Mouse (Mus musculus): ENCODE measurements around the gene Scarf1. TPM values are rescaled to one million over a fixed set of nuclear protein-coding genes. Genes with fewer than 3 reads are reported as not detected.
"Not testable (repeated sequence)": the region's sequence is repeated elsewhere in the genome, so short reads cannot be mapped to it uniquely, and the experiment has no call there.

The Scarf1 gene
- polyA plus RNA-seq, 1 experiment from 2014 or later: 4.8 TPM

GRCm38 (mm10) chr11:75551321-75551720 is 38.0 kb downstream of the Scarf1 start:
- H3K4me2 ChIP-seq (replicated peaks; ENCODE audit: low read depth, low read length): no peak overlapping the region
- 85% methylated on average over 5 of the region's 5 CpGs for WGBS
- no peak for ATAC-seq (ENCODE audit: insufficient number of reproducible peaks, insufficient read depth, low FRiP score, low read depth)
- no peak overlapping the region for H3K9ac ChIP-seq (replicated peaks; ENCODE audit: low read depth, low read length)
- peaks cover 39% of the 10 kb centered on the region for H3K4me1 ChIP-seq (ENCODE audit: control insufficient read depth, insufficient read depth, low read length)
- H3K36me3 ChIP-seq (ENCODE audit: control insufficient read depth, insufficient read depth, low read length): no peaks in the 10 kb centered on the region
- no peaks in the 10 kb centered on the region for H3K9me3 ChIP-seq (ENCODE audit: control insufficient read depth, low read depth, low read length)
- no peak overlapping the region; the same call in 1 of the 2 replicates for H3K27ac ChIP-seq (ENCODE audit: low read length)
- no peak overlapping the region for H3K4me3 ChIP-seq (ENCODE audit: low read depth, low read length)
- no peaks in the 10 kb centered on the region for H3K27me3 ChIP-seq (ENCODE audit: control insufficient read depth, insufficient read depth, low read length)

GRCm38 (mm10) chr11:75551961-75552441 is 38.7 kb downstream of the Scarf1 start:
- H3K4me2 ChIP-seq (replicated peaks; ENCODE audit: low read depth, low read length): no peak overlapping the region
- ATAC-seq (ENCODE audit: insufficient number of reproducible peaks, insufficient read depth, low FRiP score, low read depth): peak; percentile 39; the same call in 1 of the 2 replicates
- H3K36me3 ChIP-seq (ENCODE audit: control insufficient read depth, insufficient read depth, low read length): no peaks in the 10 kb centered on the region
- no peak overlapping the region for H3K9ac ChIP-seq (replicated peaks; ENCODE audit: low read depth, low read length)
- H3K27ac ChIP-seq (ENCODE audit: low read length): peak overlapping the region; percentile 29; the same call in 1 of the 2 replicates
- H3K9me3 ChIP-seq (ENCODE audit: control insufficient read depth, low read depth, low read length): no peaks in the 10 kb centered on the region
- no peaks in the 10 kb centered on the region for H3K27me3 ChIP-seq (ENCODE audit: control insufficient read depth, insufficient read depth, low read length)
- peaks cover 39% of the 10 kb centered on the region for H3K4me1 ChIP-seq (ENCODE audit: control insufficient read depth, insufficient read depth, low read length)
- no peak overlapping the region for H3K4me3 ChIP-seq (ENCODE audit: low read depth, low read length)
- 34% methylated on average over 9 of the region's 9 CpGs for WGBS

GRCm38 (mm10) chr11:75552906-75553482 is 39.7 kb downstream of the Scarf1 start:
- Histone ChIP-seq H3K4me2 (replicated peaks; ENCODE audit: low read depth, low read length) (no peak overlapping the region), H3K4me3 (ENCODE audit: low read depth, low read length) (no peak overlapping the region), H3K9me3 (ENCODE audit: control insufficient read depth, low read depth, low read length) (no peaks in the 10 kb centered on the region; the same call in 1 of the 2 replicates), H3K27ac (ENCODE audit: low read length) (no peak overlapping the region), H3K36me3 (ENCODE audit: control insufficient read depth, insufficient read depth, low read length) (no peaks in the 10 kb centered on the region), H3K9ac (replicated peaks; ENCODE audit: low read depth, low read length) (no peak overlapping the region), H3K27me3 (ENCODE audit: control insufficient read depth, insufficient read depth, low read length) (no peaks in the 10 kb centered on the region), H3K4me1 (ENCODE audit: control insufficient read depth, insufficient read depth, low read length) (peaks cover 39% of the 10 kb centered on the region)
- 51% methylated on average over 7 of the region's 7 CpGs for WGBS
- ATAC-seq (ENCODE audit: insufficient number of reproducible peaks, insufficient read depth, low FRiP score, low read depth): no peak

- H3K4me3 ChIP-seq (ENCODE audit: low read depth, low read length); H3K27ac ChIP-seq (ENCODE audit: low read length); H3K4me2 ChIP-seq (replicated peaks; ENCODE audit: low read depth, low read length); ATAC-seq (ENCODE audit: insufficient number of reproducible peaks, insufficient read depth, low FRiP score, low read depth); H3K27me3 ChIP-seq (ENCODE audit: control insufficient read depth, insufficient read depth, low read length); H3K9me3 ChIP-seq (ENCODE audit: control insufficient read depth, low read depth, low read length); H3K9ac ChIP-seq (replicated peaks; ENCODE audit: low read depth, low read length); H3K36me3 ChIP-seq (ENCODE audit: control insufficient read depth, insufficient read depth, low read length): not testable (repeated sequence)
- H3K4me1 ChIP-seq (ENCODE audit: control insufficient read depth, insufficient read depth, low read length): peaks cover 20% of the 10 kb centered on the region
- 91% methylated on average over 6 of the region's 6 CpGs for WGBS
Observed at GRCm38 (mm10) chr11:75556006-75556405, 42.7 kb downstream of the Scarf1 start.

- WGBS: 85% methylated on average over 6 of the region's 6 CpGs
- peaks cover 9% of the 10 kb centered on the region for H3K4me1 ChIP-seq (ENCODE audit: control insufficient read depth, insufficient read depth, low read length)
- H3K4me3 ChIP-seq (ENCODE audit: low read depth, low read length): no peak overlapping the region
- no peak overlapping the region for H3K9ac ChIP-seq (replicated peaks; ENCODE audit: low read depth, low read length)
- no peak overlapping the region for H3K4me2 ChIP-seq (replicated peaks; ENCODE audit: low read depth, low read length)
- no peak overlapping the region for H3K27ac ChIP-seq (ENCODE audit: low read length)
- H3K27me3 ChIP-seq (ENCODE audit: control insufficient read depth, insufficient read depth, low read length): no peaks in the 10 kb centered on the region
- no peak for ATAC-seq (ENCODE audit: insufficient number of reproducible peaks, insufficient read depth, low FRiP score, low read depth)
- no peaks in the 10 kb centered on the region for H3K36me3 ChIP-seq (ENCODE audit: control insufficient read depth, insufficient read depth, low read length)
- H3K9me3 ChIP-seq (ENCODE audit: control insufficient read depth, low read depth, low read length): no peaks in the 10 kb centered on the region; the same call in 1 of the 2 replicates
Observed at GRCm38 (mm10) chr11:75557142-75557541, 43.8 kb downstream of the Scarf1 start.

- Histone ChIP-seq H3K4me3 (ENCODE audit: low read depth, low read length) (no peak overlapping the region), H3K27me3 (ENCODE audit: control insufficient read depth, insufficient read depth, low read length) (no peaks in the 10 kb centered on the region), H3K9me3 (ENCODE audit: control insufficient read depth, low read depth, low read length) (no peaks in the 10 kb centered on the region; the same call in 1 of the 2 replicates), H3K27ac (ENCODE audit: low read length) (no peak overlapping the region), H3K9ac (replicated peaks; ENCODE audit: low read depth, low read length) (no peak overlapping the region), H3K36me3 (ENCODE audit: control insufficient read depth, insufficient read depth, low read length) (no peaks in the 10 kb centered on the region), H3K4me1 (ENCODE audit: control insufficient read depth, insufficient read depth, low read length) (no peaks in the 10 kb centered on the region), H3K4me2 (replicated peaks; ENCODE audit: low read depth, low read length) (no peak overlapping the region)
- WGBS: 96% methylated on average over 1 of the region's 1 CpGs
- ATAC-seq (ENCODE audit: insufficient number of reproducible peaks, insufficient read depth, low FRiP score, low read depth): no peak
Observed at GRCm38 (mm10) chr11:75558101-75558500, 44.8 kb downstream of the Scarf1 start.

GRCm38 (mm10) chr11:75559870-75560504 is 46.6 kb downstream of the Scarf1 start:
- no peaks in the 10 kb centered on the region; the same call in 1 of the 2 replicates for H3K9me3 ChIP-seq (ENCODE audit: control insufficient read depth, low read depth, low read length)
- H3K4me3 ChIP-seq (ENCODE audit: low read depth, low read length): no peak overlapping the region
- H3K4me1 ChIP-seq (ENCODE audit: control insufficient read depth, insufficient read depth, low read length): no peaks in the 10 kb centered on the region
- WGBS: 88% methylated on average over 8 of the region's 8 CpGs
- H3K36me3 ChIP-seq (ENCODE audit: control insufficient read depth, insufficient read depth, low read length): no peaks in the 10 kb centered on the region
- H3K4me2 ChIP-seq (replicated peaks; ENCODE audit: low read depth, low read length): no peak overlapping the region
- H3K27me3 ChIP-seq (ENCODE audit: control insufficient read depth, insufficient read depth, low read length): no peaks in the 10 kb centered on the region
- ATAC-seq (ENCODE audit: insufficient number of reproducible peaks, insufficient read depth, low FRiP score, low read depth): no peak
- no peak overlapping the region for H3K9ac ChIP-seq (replicated peaks; ENCODE audit: low read depth, low read length)
- no peak overlapping the region for H3K27ac ChIP-seq (ENCODE audit: low read length)

- no peaks in the 10 kb centered on the region for H3K4me1 ChIP-seq (ENCODE audit: control insufficient read depth, insufficient read depth, low read length)
- H3K9me3 ChIP-seq (ENCODE audit: control insufficient read depth, low read depth, low read length): no peaks in the 10 kb centered on the region; the same call in 1 of the 2 replicates
- H3K36me3 ChIP-seq (ENCODE audit: control insufficient read depth, insufficient read depth, low read length): no peaks in the 10 kb centered on the region
- 70% methylated on average over 14 of the region's 14 CpGs for WGBS
- H3K4me3 ChIP-seq (ENCODE audit: low read depth, low read length): no peak overlapping the region
- ATAC-seq (ENCODE audit: insufficient number of reproducible peaks, insufficient read depth, low FRiP score, low read depth): no peak
- no peak overlapping the region for H3K27ac ChIP-seq (ENCODE audit: low read length)
- no peaks in the 10 kb centered on the region for H3K27me3 ChIP-seq (ENCODE audit: control insufficient read depth, insufficient read depth, low read length)
- H3K4me2 ChIP-seq (replicated peaks; ENCODE audit: low read depth, low read length): no peak overlapping the region
- H3K9ac ChIP-seq (replicated peaks; ENCODE audit: low read depth, low read length): no peak overlapping the region
Observed at GRCm38 (mm10) chr11:75560530-75561409, 47.4 kb downstream of the Scarf1 start.

All from stomach, embryonic 14.5 days (tissue).